10 mouse cellular contexts compared by ENCODE assay signal in genomic region chr4:43629106-43629817, GRCm38 (mm10). TPM values are rescaled to one million over a fixed set of nuclear protein-coding genes. Genes with fewer than 3 reads are reported as not detected.
A peak's percentile ranks its signal among the peaks of the same experiment; 100 is the strongest.
DNase-seq lines count a peak whose midpoint lies in the region; ATAC-seq and TF ChIP-seq lines count a peak whose summit lies in the region.
"Had no signal": no experiment of that assay in that cellular context is flagged by ENCODE, and none has a peak within 500 bp of the region (broad histone marks: within the 10 kb centered on the region; RNA-seq: fewer than 3 reads in every experiment).

No protein-coding gene starts in this region.

- TF ChIP-seq CTCF in heart, postnatal 0 days (IDR thresholded peaks at IDR 0.05; ENCODE audit: low read depth) = no peak

- H3K4me1 ChIP-seq in heart, postnatal 0 days (ENCODE audit: control insufficient read depth, insufficient read depth) = peaks cover 10% of the 10 kb centered on the region; the same call in 1 of the 2 replicates
- peaks cover 45% of the 10 kb centered on the region for H3K4me1 ChIP-seq in hindbrain, embryonic 10.5 days (replicated peaks)
- peaks cover 25% of the 10 kb centered on the region for H3K4me1 ChIP-seq in midbrain, embryonic 16.5 days (ENCODE audit: control insufficient read depth, insufficient read depth, low read length)

- intact Hi-C loops in heart, postnatal 36 days (cut with DNase I) = no loop called here

- DNase-seq in heart, postnatal 0 days (ENCODE audit: low spot score) = peak; percentile 43
- DNase-seq in heart, postnatal 36 days = no peak
- DNase-seq in c-Kit-positive CD71-positive TER-119-positive erythroid progenitor cells, embryonic 14.5 days (ENCODE audit: low spot score) = peak; percentile 34
- DNase-seq in hindbrain, embryonic 10.5 days (ENCODE audit: low spot score) = peak; percentile 29
- DNase-seq in thymus, postnatal 0 days (ENCODE audit: low spot score) = no peak
- DNase-seq in right cerebral cortex, postnatal 14 days = no peak
- no peak for DNase-seq in thymus, postnatal 36 days

- no peak overlapping the region for H3K27ac ChIP-seq in heart, postnatal 0 days (ENCODE audit: low read depth)
- H3K27ac ChIP-seq in hindbrain, embryonic 10.5 days = no peak overlapping the region
- no peak overlapping the region for H3K27ac ChIP-seq in midbrain, embryonic 16.5 days (ENCODE audit: low read length)

- H3K36me3 ChIP-seq in heart, postnatal 0 days (replicated peaks; ENCODE audit: control insufficient read depth, insufficient read depth, low read length) = no peaks in the 10 kb centered on the region
- no peaks in the 10 kb centered on the region for H3K36me3 ChIP-seq in hindbrain, embryonic 10.5 days
- H3K36me3 ChIP-seq in midbrain, embryonic 16.5 days (ENCODE audit: control insufficient read depth, insufficient read depth, low read length) = no peaks in the 10 kb centered on the region

- no peak for ATAC-seq in heart, postnatal 0 days (ENCODE audit: insufficient read depth, low read depth)
- ATAC-seq in midbrain, embryonic 16.5 days = no peak

- H3K27me3 ChIP-seq in heart, postnatal 0 days (ENCODE audit: control insufficient read depth, insufficient read depth, low read length) = no peaks in the 10 kb centered on the region
- H3K27me3 ChIP-seq in hindbrain, embryonic 10.5 days (ENCODE audit: insufficient read depth, poor library complexity, severe bottlenecking) = peaks cover 25% of the 10 kb centered on the region
- no peaks in the 10 kb centered on the region for H3K27me3 ChIP-seq in midbrain, embryonic 16.5 days (ENCODE audit: control insufficient read depth, insufficient read depth, low read depth, low read length)

- H3K4me3 ChIP-seq in heart, postnatal 0 days (ENCODE audit: low read depth, low read length) = no peak overlapping the region
- no peak overlapping the region for H3K4me3 ChIP-seq in hindbrain, embryonic 10.5 days
- H3K4me3 ChIP-seq in midbrain, embryonic 16.5 days (ENCODE audit: low read depth, low read length) = no peak overlapping the region
- H3K4me3 ChIP-seq: megakaryocyte, embryonic 14.5 days had no signal

- H3K4me2 ChIP-seq in heart, postnatal 0 days (ENCODE audit: low read depth, low read length) = peak overlapping the region; percentile 32; the same call in 1 of the 2 replicates
- peak overlapping the region; percentile 7; the same call in 1 of the 2 replicates for H3K4me2 ChIP-seq in midbrain, embryonic 16.5 days (ENCODE audit: low read length)

- peaks cover 13% of the 10 kb centered on the region for H3K9me3 ChIP-seq in heart, postnatal 0 days (replicated peaks; ENCODE audit: control insufficient read depth, low read length)
- peaks cover 24% of the 10 kb centered on the region for H3K9me3 ChIP-seq in hindbrain, embryonic 10.5 days
- H3K9me3 ChIP-seq in midbrain, embryonic 16.5 days (replicated peaks; ENCODE audit: control insufficient read depth, low read length, poor library complexity, severe bottlenecking) = 0 out of 2 replicates have a peak, but pooled peaks cover 9% of the 10 kb centered on the region

- WGBS in heart, postnatal 0 days = 42% methylated on average over 20 of the region's 20 CpGs
- WGBS in hindbrain, embryonic 10.5 days = 44% methylated on average over 20 of the region's 20 CpGs
- 35% methylated on average over 20 of the region's 20 CpGs for WGBS in midbrain, embryonic 16.5 days

- H3K9ac ChIP-seq in heart, postnatal 0 days (replicated peaks; ENCODE audit: low read depth, low read length) = no peak overlapping the region
- H3K9ac ChIP-seq in midbrain, embryonic 16.5 days (ENCODE audit: low read depth, low read length) = 0 out of 2 replicates have a peak overlapping the region, but pooled peaks have one; percentile 13

- no peak for TF ChIP-seq EP300 in heart, postnatal 0 days (IDR thresholded peaks at IDR 0.05; ENCODE audit: low read depth)

RNA-seq across cellular contexts. Expression of gene Npr2, which starts 2.5 kb away (rescaled TPM):
- total RNA-seq in heart, postnatal 0 days (2014; rRNA removed; ENCODE audit: low replicate concordance) = 17.7 and 23.1 TPM in 2 replicates
- 6.6 and 6.9 TPM in 2 replicates for polyA plus RNA-seq in heart, postnatal 0 days (2015; fragmentation: Nextera tagmentation; extraction: Ambion mirVana)
- 10 to 100 TPM; 44.2 to 46.5 TPM for total RNA-seq in heart, postnatal 36 days (2021)
- polyA plus RNA-seq in hindbrain, embryonic 10.5 days (2016; fragmentation: Nextera tagmentation; extraction: Ambion mirVana) = 22.4 and 26.5 TPM in 2 replicates
- 13.5 and 14.7 TPM in 2 replicates for polyA plus RNA-seq in midbrain, embryonic 16.5 days (2015; fragmentation: Nextera tagmentation; extraction: Ambion mirVana)
- polyA plus RNA-seq in thymus, postnatal 0 days (2015; fragmentation: Nextera tagmentation; extraction: Ambion mirVana) = 0.75 and 0.91 TPM in 2 replicates

RNA-seq across cellular contexts. Expression of gene Spag8, which starts 24.1 kb away (rescaled TPM):
- not detected in 2 replicates for total RNA-seq in heart, postnatal 0 days (2014; rRNA removed; ENCODE audit: low replicate concordance)
- polyA plus RNA-seq in heart, postnatal 0 days (2015; fragmentation: Nextera tagmentation; extraction: Ambion mirVana) = 0.44 and 0.62 TPM in 2 replicates
- total RNA-seq in heart, postnatal 36 days (2021) = not detected
- polyA plus RNA-seq in hindbrain, embryonic 10.5 days (2016; fragmentation: Nextera tagmentation; extraction: Ambion mirVana) = 5.2 and 10.0 TPM in 2 replicates
- 8.3 and 11.8 TPM in 2 replicates for polyA plus RNA-seq in midbrain, embryonic 16.5 days (2015; fragmentation: Nextera tagmentation; extraction: Ambion mirVana)
- polyA plus RNA-seq in thymus, postnatal 0 days (2015; fragmentation: Nextera tagmentation; extraction: Ambion mirVana) = 0.14 and 0.66 TPM in 2 replicates
- total RNA-seq: gastrocnemius, postnatal 36 days had no signal

RNA-seq across cellular contexts. Expression of gene Hint2, which starts 27.0 kb away (rescaled TPM):
- 358 and 378 TPM in 2 replicates for total RNA-seq in heart, postnatal 0 days (2014; rRNA removed; ENCODE audit: low replicate concordance)
- 322 and 361 TPM in 2 replicates for polyA plus RNA-seq in heart, postnatal 0 days (2015; fragmentation: Nextera tagmentation; extraction: Ambion mirVana)
- total RNA-seq in heart, postnatal 36 days (2021) = 100 to 1,000 TPM; 131 to 152 TPM
- polyA plus RNA-seq in hindbrain, embryonic 10.5 days (2016; fragmentation: Nextera tagmentation; extraction: Ambion mirVana) = 76.4 and 82.0 TPM in 2 replicates
- polyA plus RNA-seq in midbrain, embryonic 16.5 days (2015; fragmentation: Nextera tagmentation; extraction: Ambion mirVana) = 57.9 and 61.0 TPM in 2 replicates
- 74.1 and 74.7 TPM in 2 replicates for polyA plus RNA-seq in thymus, postnatal 0 days (2015; fragmentation: Nextera tagmentation; extraction: Ambion mirVana)

RNA-seq across cellular contexts. Expression of gene Tmem8b, which starts 39.5 kb away (rescaled TPM):
- 9.6 and 24.9 TPM in 2 replicates for total RNA-seq in heart, postnatal 0 days (2014; rRNA removed; ENCODE audit: low replicate concordance)
- 4.5 and 4.9 TPM in 2 replicates for polyA plus RNA-seq in heart, postnatal 0 days (2015; fragmentation: Nextera tagmentation; extraction: Ambion mirVana)
- 10 to 100 TPM; 17.8 to 20.3 TPM for total RNA-seq in heart, postnatal 36 days (2021)
- polyA plus RNA-seq in hindbrain, embryonic 10.5 days (2016; fragmentation: Nextera tagmentation; extraction: Ambion mirVana) = 5.2 and 9.4 TPM in 2 replicates
- polyA plus RNA-seq in midbrain, embryonic 16.5 days (2015; fragmentation: Nextera tagmentation; extraction: Ambion mirVana) = 14.9 and 15.8 TPM in 2 replicates
- 0.76 and 1.1 TPM in 2 replicates for polyA plus RNA-seq in thymus, postnatal 0 days (2015; fragmentation: Nextera tagmentation; extraction: Ambion mirVana)

RNA-seq across cellular contexts. Expression of gene Fam221b, which starts 39.7 kb away (rescaled TPM):
- not detected in 2 replicates for total RNA-seq in heart, postnatal 0 days (2014; rRNA removed; ENCODE audit: low replicate concordance)
- 3.6 and 4.0 TPM in 2 replicates for polyA plus RNA-seq in heart, postnatal 0 days (2015; fragmentation: Nextera tagmentation; extraction: Ambion mirVana)
- total RNA-seq in heart, postnatal 36 days (2021) = under 1 TPM; 0.24 to 0.31 TPM
- 1.8 and 2.4 TPM in 2 replicates for polyA plus RNA-seq in hindbrain, embryonic 10.5 days (2016; fragmentation: Nextera tagmentation; extraction: Ambion mirVana)
- polyA plus RNA-seq in midbrain, embryonic 16.5 days (2015; fragmentation: Nextera tagmentation; extraction: Ambion mirVana) = 0.97 and 1.1 TPM in 2 replicates
- 3.2 and 3.3 TPM in 2 replicates for polyA plus RNA-seq in thymus, postnatal 0 days (2015; fragmentation: Nextera tagmentation; extraction: Ambion mirVana)

Comparison
In these comparisons a context has a peak if more than half of its experiments do, and no peak if none do; other contexts are left out.
1. DNase-seq: peak in heart, postnatal 0 days (single experiment), c-Kit-positive CD71-positive TER-119-positive erythroid progenitor cells, embryonic 14.5 days (single experiment) and hindbrain, embryonic 10.5 days (single experiment); none in heart, postnatal 36 days (0 of 2), thymus, postnatal 0 days (single experiment), right cerebral cortex, postnatal 14 days (single experiment) and thymus, postnatal 36 days (0 of 2).